Mouse (Mus musculus): ENCODE data around the gene Zfp583. TPM values are rescaled to one million over a fixed set of nuclear protein-coding genes. Genes with fewer than 3 reads are reported as not detected.
A peak's percentile ranks its signal among the peaks of the same experiment; 100 is the strongest.
"Not testable (repeated sequence)": the region's sequence is repeated elsewhere in the genome, so short reads cannot be mapped to it uniquely, and the experiment has no call there.

The Zfp583 gene
- total RNA-seq, 2 experiments from 2014 or later: 0.31 to 1.2 TPM

DNA sequence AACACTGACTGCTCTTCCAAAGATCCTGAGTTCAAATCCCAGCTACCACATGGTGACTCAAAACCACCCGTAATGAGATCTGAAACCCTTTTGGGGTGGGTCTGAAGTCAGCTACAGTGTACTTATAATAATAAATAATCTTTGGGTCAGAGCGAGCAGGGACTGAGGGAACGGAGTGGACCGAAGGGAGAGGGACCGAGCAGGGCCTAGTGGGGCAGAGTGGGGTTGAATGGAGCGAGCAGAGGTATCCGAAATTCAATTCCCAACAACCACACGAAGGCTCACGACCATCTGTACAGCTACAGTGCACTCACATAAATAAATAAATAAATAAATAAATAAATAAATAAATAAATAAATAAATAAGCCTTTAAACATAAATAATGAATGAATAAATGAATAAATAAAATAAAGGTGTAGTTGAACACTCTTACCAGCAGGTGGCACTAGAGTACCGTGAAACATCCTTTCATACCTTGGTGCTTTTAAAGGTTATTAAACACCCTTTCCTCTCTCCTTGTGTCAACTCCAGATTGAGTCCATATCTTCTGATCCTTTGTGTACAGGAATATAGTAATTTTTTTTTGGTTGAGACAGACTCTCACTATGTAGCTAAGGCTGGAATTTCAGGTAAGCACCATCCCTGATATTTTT, 28.0 kb upstream of the Zfp583 start:
- peak; percentile 72 for TF ChIP-seq CTCF (IDR thresholded peaks at IDR 0.05)
- no peak for DNase-seq
- intact Hi-C loops (cut with DNase I): loop anchor here (1.0 to 5.0 kb wide), 2 partner anchors 71 to 578 kb away; no protein-coding TSS in a partner anchor
- H3K27ac ChIP-seq: no peak overlapping the region
- no peak overlapping the region for H3K4me3 ChIP-seq

DNA sequence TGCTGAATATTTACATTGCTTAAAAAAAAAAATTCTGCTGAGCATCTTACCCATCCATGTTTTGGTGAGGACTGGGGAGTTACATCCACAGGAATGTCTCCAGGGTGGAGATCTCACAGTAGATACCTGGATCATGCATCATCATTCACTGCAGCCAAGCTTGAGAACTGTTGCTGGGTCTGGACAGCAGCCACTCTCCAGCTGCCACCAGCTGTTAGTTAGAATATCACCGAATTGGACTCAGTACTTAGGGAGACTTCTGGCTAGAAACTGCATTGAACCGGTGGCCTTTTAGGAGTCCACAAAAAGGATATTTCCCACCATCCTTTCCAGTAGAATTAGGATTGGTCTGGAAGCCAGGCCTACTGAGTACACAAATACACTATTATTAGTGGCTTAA, 27.0 kb upstream of the Zfp583 start:
- Histone ChIP-seq H3K4me3 (no peak overlapping the region), H3K27ac (no peak overlapping the region)
- TF ChIP-seq CTCF (IDR thresholded peaks at IDR 0.05): no peak
- DNase-seq: no peak
- intact Hi-C loops (cut with DNase I): loop anchor here (5.0 kb wide), 1 partner anchor 579 kb away; no protein-coding TSS in a partner anchor

DNA sequence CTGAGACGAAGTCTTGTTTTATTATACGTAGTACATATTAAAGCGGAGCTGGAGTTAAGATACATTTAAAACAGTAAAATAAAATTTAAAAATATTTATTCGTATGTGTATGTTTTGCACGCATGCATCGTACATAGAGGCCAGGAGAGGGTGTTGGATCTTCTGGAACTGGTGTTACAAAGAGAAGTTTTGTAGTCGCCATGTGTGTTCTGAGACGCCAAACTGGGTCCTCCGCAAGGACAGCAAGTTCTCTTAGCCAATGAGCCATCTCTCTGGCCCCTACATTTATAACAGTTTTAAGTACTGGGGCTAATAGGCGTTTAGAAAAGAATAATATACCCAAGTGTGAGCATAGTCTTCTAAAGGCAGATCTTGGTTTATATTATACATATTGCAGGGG, 13.0 kb upstream of the Zfp583 start:
- TF ChIP-seq CTCF (IDR thresholded peaks at IDR 0.05): no peak
- no peak for DNase-seq
- Histone ChIP-seq H3K4me3 (peak overlapping the region; percentile 80), H3K27ac (peak overlapping the region; percentile 83; the same call in 1 of the 2 replicates)
- intact Hi-C loops (cut with DNase I): no loop called here

DNA sequence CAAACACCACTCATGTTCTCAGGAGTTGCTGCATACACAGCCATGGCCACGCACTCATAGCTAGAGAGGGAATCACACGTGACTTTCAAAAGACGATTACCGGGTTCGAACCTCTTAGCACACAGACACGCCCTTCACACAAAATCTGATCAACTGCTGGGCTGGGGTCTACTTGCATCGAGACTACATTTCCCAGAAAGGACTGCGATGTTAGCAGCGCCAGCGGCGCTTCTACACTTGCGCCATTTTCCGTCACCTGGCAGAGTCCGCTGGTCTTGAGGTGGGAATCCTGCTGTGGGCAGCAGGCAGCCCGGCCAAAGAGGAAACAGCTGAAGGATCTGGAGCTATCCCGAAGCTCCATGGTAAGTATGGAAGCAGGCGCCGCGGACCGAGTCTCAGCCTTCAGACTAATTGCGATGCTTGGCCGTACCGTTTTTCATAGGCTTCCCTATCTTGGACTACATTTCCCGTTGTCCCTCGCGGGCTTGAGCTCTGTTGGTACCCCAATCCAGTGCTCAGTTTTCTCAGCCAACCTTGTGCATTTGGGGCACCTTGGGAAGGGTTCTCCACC, 12.5 kb upstream of the Zfp583 start, which contains the start of gene Gm3854:
Gene Gm3854 (plus strand): TSS at position 259 of the 571 bp plus-strand sequence.
- intact Hi-C loops (cut with DNase I): no loop called here
- TF ChIP-seq CTCF (IDR thresholded peaks at IDR 0.05): no peak
- Histone ChIP-seq H3K4me3 (peak within 1 kb of the TSS; percentile 80), H3K27ac (peak within 1 kb of the TSS; percentile 83)
- peak; percentile 56 for DNase-seq

DNA sequence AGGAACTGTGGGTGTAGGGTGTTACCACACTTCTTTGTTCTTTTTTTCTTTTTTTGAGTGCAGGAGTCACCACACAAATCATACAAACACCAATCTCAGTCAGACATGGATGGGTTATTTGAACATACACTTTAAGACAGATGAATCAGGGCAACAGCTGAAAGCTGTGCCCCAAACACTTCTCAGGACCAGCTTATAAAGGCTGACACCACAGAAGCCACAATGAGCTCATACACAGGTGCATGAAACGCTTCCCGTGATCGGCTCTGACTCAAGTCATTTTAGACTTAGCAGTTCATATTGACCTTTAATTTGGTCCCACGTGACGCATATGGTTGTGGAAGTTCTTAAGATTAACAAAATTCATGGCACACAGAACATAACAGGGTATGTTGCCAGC, 8.8 kb upstream of the Zfp583 start:
- H3K27ac ChIP-seq: no peak overlapping the region
- no peak for TF ChIP-seq CTCF (IDR thresholded peaks at IDR 0.05)
- H3K4me3 ChIP-seq: no peak overlapping the region
- no peak for DNase-seq
- intact Hi-C loops (cut with DNase I): no loop called here

DNA sequence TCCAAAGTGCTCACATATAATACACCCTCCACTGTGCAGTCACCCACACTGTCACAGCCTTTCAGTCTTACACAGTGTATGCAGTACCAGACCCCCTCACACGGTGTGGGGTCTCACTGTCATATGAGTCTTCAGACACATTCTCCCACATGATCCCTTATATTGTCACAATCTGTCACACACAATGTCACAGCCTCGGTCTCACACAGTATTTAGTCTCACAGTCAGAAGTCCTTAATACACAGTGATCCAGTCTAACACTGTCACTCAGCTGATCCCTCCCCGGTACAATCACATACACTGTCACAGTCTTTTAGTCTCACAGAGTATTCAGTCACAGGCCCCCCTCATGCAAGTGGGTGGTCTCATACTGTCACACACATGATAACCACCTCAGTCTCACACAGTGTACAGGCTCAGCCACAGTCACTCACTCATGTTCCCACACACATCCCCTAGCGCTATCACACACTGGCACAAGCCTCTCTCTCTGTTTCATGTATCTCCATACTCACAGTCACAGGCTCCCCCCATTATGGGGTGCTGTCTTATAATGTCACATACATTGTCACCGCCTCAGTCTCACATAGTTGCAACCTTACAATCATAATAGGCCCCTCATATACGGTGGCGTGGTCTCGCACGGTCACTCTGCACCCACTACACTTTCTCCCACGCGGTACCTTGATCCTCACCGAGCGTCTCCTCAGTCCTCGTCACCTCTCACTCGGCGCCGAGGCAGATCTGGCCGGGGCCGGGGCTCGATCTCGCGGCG, 440 bp downstream of the Zfp583 start:
- peak overlapping the region; percentile 84 for H3K27ac ChIP-seq
- intact Hi-C loops (cut with DNase I): no loop called here
- peak overlapping the region; percentile 83 for H3K4me3 ChIP-seq
- DNase-seq: no peak
- no peak for TF ChIP-seq CTCF (IDR thresholded peaks at IDR 0.05)

DNA sequence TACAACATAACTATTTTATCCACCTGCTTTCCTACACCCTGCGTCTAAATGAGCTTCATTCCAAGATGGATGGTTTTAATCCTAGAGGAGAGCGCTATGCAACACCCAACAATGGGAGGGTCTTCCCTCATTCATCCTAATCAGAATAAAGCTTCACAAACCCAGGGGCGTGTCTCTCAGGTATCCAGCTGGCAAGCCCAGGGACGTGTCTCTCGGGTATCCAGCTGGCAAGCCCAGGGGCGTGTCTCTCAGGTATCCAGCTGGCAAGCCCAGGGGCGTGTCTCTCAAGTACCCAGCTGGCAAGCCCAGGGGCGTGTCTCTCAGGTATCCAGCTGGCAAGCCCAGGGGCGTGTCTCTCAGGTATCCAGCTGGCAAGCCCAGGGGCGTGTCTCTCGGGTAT, 30.3 kb downstream of the Zfp583 start:
- DNase-seq; H3K4me3 ChIP-seq; H3K27ac ChIP-seq; intact Hi-C loops (cut with DNase I): not testable (repeated sequence)

DNA sequence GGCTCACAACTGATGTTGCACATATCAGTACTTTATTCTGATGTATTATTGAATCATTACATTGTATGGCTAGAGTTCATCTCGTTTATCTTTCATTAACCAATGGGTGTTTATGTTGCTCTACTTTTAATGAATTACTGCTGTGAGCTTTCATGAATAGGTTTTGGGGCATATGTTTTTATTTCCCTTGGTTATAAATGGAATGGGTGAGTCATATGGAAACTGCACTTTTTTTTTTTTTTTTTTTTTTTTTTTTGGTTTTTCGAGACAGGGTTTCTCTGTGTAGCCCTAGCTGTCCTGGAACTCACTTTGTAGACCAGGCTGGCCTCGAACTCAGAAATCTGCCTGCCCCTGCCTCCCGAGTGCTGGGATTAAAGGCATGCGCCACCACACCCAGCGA, 40.0 kb downstream of the Zfp583 start:
- H3K27ac ChIP-seq; DNase-seq; intact Hi-C loops (cut with DNase I); H3K4me3 ChIP-seq: not testable (repeated sequence)

DNA sequence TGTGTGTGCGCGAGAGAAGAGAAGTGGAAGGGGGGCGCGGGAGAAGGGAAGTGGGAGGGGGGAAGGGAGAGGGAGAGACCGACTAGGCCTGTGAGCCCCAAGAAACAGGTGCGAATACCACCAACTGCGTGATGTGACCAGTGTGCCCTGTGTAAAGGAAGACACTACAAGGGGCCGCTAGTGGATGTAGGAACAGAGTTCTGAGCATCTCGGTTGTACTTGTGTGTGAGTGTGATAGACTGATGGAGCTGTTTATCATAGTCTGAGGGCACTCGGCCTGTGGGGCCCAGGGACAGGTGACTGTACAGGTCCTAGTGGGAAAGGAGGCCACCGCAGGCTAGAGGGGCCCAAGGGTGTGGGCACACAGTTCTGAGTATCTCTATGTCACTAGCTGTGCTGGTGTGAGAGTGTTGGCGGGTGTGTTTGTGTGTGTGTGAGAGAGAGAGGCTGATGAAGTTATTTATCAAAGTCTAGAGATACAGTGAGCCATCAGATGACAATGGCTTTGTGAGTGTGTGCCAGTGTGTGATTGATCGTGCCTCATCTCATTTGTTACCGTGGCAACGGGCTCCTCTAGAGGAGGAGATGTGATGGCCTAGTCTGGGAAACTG, 44.1 kb downstream of the Zfp583 start:
- Histone ChIP-seq H3K27ac (peak overlapping the region; percentile 87), H3K4me3 (peak overlapping the region; percentile 79)
- intact Hi-C loops (cut with DNase I): loop anchor here (5.0 to 10.0 kb wide), 3 partner anchors 78 to 1782 kb away; partner anchors contain the start of genes Fiz1, Ppp1r12c, Zfp524 and Zfp78
- no peak for DNase-seq
- TF ChIP-seq CTCF (IDR thresholded peaks at IDR 0.05): no peak

DNA sequence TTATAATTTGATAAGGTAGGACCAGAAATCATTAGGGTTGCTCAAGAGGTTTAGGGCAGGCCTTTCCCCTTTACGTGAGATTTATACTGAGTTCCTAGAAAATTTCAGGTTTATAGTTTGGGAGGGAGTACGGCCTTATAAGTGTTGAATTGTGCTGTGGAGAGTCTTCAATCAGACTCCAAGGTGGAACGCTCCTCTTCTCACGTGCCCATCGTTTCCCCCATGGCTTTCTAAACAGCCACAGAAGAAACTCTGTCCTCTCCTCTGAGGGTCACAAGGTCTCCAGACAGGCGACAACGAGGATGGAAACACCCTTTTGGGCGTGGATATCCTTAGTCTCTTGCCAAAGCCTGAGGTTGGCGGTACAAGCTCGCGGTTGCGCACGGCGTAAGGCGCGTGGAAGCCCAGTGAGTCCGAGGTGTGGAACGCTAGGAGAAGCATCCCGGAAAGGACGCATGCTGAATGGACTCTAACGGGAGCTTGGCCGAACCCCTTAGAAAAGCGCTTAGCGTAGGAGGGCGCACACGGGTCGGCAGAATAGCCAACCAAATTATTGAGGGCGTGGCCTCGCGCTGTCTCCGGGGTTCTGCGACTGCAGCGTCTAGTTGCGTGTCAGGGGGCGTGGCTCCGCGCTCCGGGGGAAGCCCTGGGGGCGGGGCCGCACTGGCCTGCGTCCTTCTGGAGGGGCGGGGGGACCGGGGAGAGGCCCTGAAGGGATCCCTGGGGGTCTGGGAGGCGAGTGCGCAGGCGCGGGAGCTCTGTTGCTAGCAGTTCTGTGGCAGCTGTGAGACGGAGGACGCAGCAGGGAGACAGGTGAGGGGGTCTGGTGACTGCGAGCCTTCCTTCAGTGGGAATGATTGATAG, 45.0 kb downstream of the Zfp583 start, which contains the start of gene Zfp667:
Gene Zfp667 (plus strand): TSS at position 738 of the 864 bp plus-strand sequence.
- intact Hi-C loops (cut with DNase I): loop anchor here (5.0 to 10.0 kb wide), 3 partner anchors 79 to 1781 kb away; partner anchors contain the start of genes Fiz1, Ppp1r12c, Zfp524 and Zfp78
- Histone ChIP-seq H3K4me3 (peak within 1 kb of the TSS; percentile 79), H3K27ac (peak within 1 kb of the TSS; percentile 87)
- no peak for TF ChIP-seq CTCF (IDR thresholded peaks at IDR 0.05)
- peak; percentile 99 for DNase-seq

DNA sequence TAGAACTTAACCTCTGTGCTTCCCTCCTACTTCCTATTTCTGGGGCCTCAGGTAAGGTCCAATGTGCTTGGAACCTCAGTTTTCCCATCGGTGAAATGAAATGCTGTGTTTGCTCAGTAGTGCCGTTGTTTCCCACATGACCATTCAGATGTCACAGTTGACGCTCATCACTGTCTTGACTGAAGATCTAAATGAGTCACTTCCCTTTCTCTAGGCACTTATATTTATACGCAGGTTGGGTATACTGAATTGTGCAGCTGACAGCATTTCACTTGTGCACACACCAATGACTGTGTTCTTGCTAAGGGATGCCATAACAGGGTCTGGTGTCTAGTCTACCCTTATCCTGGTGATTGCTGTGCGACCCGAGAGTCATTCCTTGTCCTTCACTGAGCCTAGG, 45.7 kb downstream of the Zfp583 start:
- H3K4me3 ChIP-seq: no peak overlapping the region
- no peak for DNase-seq
- intact Hi-C loops (cut with DNase I): loop anchor here (5.0 to 10.0 kb wide), 3 partner anchors 79 to 1781 kb away; partner anchors contain the start of genes Fiz1, Ppp1r12c, Zfp524 and Zfp78
- H3K27ac ChIP-seq: peak overlapping the region; percentile 87
- TF ChIP-seq CTCF (IDR thresholded peaks at IDR 0.05): no peak
